Mouse (Mus musculus) MEL (cell line): ENCODE results near the gene Slc35c2. TPM values are rescaled to one million over a fixed set of nuclear protein-coding genes. Genes with fewer than 3 reads are reported as not detected.

ENCODE experiments used
- DNase-seq: peaks from one replicate; pipeline ENCODE4 v3.0.0; 2011; ENCODE audit warnings: low read depth, low spot score
- H3K27ac ChIP-seq: 2 replicates; pipeline ENCODE4 v1.5.1; 2012; ENCODE audit warnings: low read depth, mild to moderate bottlenecking, control low read depth, low read length, moderate library complexity; ENCODE audit not compliant: control insufficient read depth
- H3K27me3 ChIP-seq, 2 experiments: fragments of 150-350 bp in 1 of 2; sonication (generic) in 1 of 2; 2 replicates each; pipeline ENCODE4 v1.6.1; 2012; ENCODE audit warnings: low read length in 2 of 2, mild to moderate bottlenecking in 2 of 2, improper control_type of control experiment in 1 of 2, moderate library complexity in 1 of 2; ENCODE audit not compliant: insufficient read depth in 2 of 2, control insufficient read depth in 1 of 2
- H3K36me3 ChIP-seq, 2 experiments: 2 replicates each; pipeline ENCODE4 v1.6.1; 2012 to 2014; ENCODE audit warnings: low read length in 2 of 2, improper control_type of control experiment in 1 of 2, inconsistent platforms in 1 of 2, mild to moderate bottlenecking in 1 of 2; ENCODE audit not compliant: insufficient read depth in 2 of 2, control insufficient read depth in 1 of 2
- H3K4me1 ChIP-seq, 2 experiments: fragments of 150-350 bp in 1 of 2; sonication (generic) in 1 of 2; 2 replicates each; pipeline ENCODE4 v1.6.1; 2012; ENCODE audit warnings: low read length in 2 of 2, improper control_type of control experiment in 1 of 2, mild to moderate bottlenecking in 1 of 2; ENCODE audit not compliant: insufficient read depth in 2 of 2, control insufficient read depth in 1 of 2
- H3K4me3 ChIP-seq, 2 experiments: fragments of 150-350 bp in 1 of 2; sonication (generic) in 1 of 2; 2 replicates each; pipeline ENCODE4 v1.5.1; 2012; ENCODE audit warnings: low read depth in 2 of 2, low read length in 2 of 2, mild to moderate bottlenecking in 2 of 2, moderate library complexity in 2 of 2, control low read depth in 1 of 2, improper control_type of control experiment in 1 of 2; ENCODE audit not compliant: control insufficient read depth in 1 of 2, insufficient read depth in 1 of 2
- H3K79me2 ChIP-seq: 2 replicates; pipeline ENCODE4 v1.6.1; 2012; ENCODE audit warnings: mild to moderate bottlenecking, low read length, moderate library complexity; ENCODE audit not compliant: control insufficient read depth, poor library complexity, insufficient read depth
- H3K9ac ChIP-seq: 2 replicates; pipeline ENCODE4 v1.6.1; 2012; ENCODE audit warnings: low read depth, mild to moderate bottlenecking, control low read depth, low read length, moderate library complexity; ENCODE audit not compliant: control insufficient read depth, poor library complexity, severe bottlenecking
- H3K9me3 ChIP-seq: fragments of 150-350 bp; sonication (generic); replicated peaks from 2 replicates; pipeline ENCODE4 v1.6.1; 2012; ENCODE audit warnings: mild to moderate bottlenecking, low read length, improper control_type of control experiment, moderate library complexity; ENCODE audit not compliant: insufficient read depth
- BHLHE40 ChIP-seq: IDR thresholded peaks from 2 replicates; pipeline ENCODE4 v1.6.1; 2012; ENCODE audit warnings: low read depth, mild to moderate bottlenecking, inconsistent platforms, low read length, improper control_type of control experiment, borderline replicate concordance
- E2F4 ChIP-seq: IDR thresholded peaks from 2 replicates; pipeline ENCODE4 v1.6.1; 2011; ENCODE audit warnings: low read depth, low read length, improper control_type of control experiment, borderline replicate concordance
- ELF1 ChIP-seq: IDR thresholded peaks from 2 replicates; pipeline ENCODE4 v1.6.1; 2014; ENCODE audit warnings: low read depth, mild to moderate bottlenecking, inconsistent platforms, low read length, improper control_type of control experiment, moderate library complexity
- JUND ChIP-seq: IDR thresholded peaks from 2 replicates; pipeline ENCODE4 v1.6.1; 2011; ENCODE audit warnings: low read depth, mild to moderate bottlenecking, improper control_type of control experiment, low read length
- MAZ ChIP-seq: IDR thresholded peaks from 2 replicates; pipeline ENCODE4 v1.6.1; 2012; ENCODE audit warnings: low read depth, mild to moderate bottlenecking, inconsistent platforms, low read length, improper control_type of control experiment
- MXI1 ChIP-seq: IDR thresholded peaks from 2 replicates; pipeline ENCODE4 v1.6.1; 2011; ENCODE audit warnings: mild to moderate bottlenecking, low read depth, low read length, improper control_type of control experiment
- MYB ChIP-seq: IDR thresholded peaks from 2 replicates; pipeline ENCODE4 v1.6.1; 2011; ENCODE audit warnings: mild to moderate bottlenecking, low read depth, low read length, improper control_type of control experiment
- MYC ChIP-seq: IDR thresholded peaks from 2 replicates; pipeline ENCODE4 v1.6.1; 2011; ENCODE audit warnings: low read depth, mild to moderate bottlenecking, low read length, improper control_type of control experiment, moderate library complexity
- NRF1 ChIP-seq: IDR thresholded peaks from 2 replicates; pipeline ENCODE4 v1.6.1; 2014; ENCODE audit warnings: low read depth, mild to moderate bottlenecking, inconsistent platforms, low read length, improper control_type of control experiment, moderate library complexity; ENCODE audit not compliant: poor library complexity, insufficient read depth, severe bottlenecking
- POLR2A ChIP-seq, 2 experiments: IDR thresholded peaks; 2 replicates each; pipeline ENCODE4 v1.6.1; 2011 to 2012; ENCODE audit warnings: low read length in 2 of 2, mild to moderate bottlenecking in 2 of 2, control low read depth in 1 of 2, improper control_type of control experiment in 1 of 2, low read depth in 1 of 2, moderate library complexity in 1 of 2; ENCODE audit not compliant: control insufficient read depth in 1 of 2, insufficient read depth in 1 of 2, poor library complexity in 1 of 2
- POLR2AphosphoS5 ChIP-seq: IDR thresholded peaks from 2 replicates; pipeline ENCODE4 v1.6.1; 2012; ENCODE audit warnings: low read depth, borderline replicate concordance, mild to moderate bottlenecking, inconsistent platforms, low read length, moderate library complexity, mixed read lengths
- RCOR1 ChIP-seq: IDR thresholded peaks from 2 replicates; pipeline ENCODE4 v1.6.1; 2012; ENCODE audit warnings: low read depth, mild to moderate bottlenecking, inconsistent platforms, low read length, improper control_type of control experiment
- SIN3A ChIP-seq: IDR thresholded peaks from 2 replicates; pipeline ENCODE4 v1.6.1; 2012; ENCODE audit warnings: low read length, improper control_type of control experiment, inconsistent platforms
- TBP ChIP-seq: IDR thresholded peaks from 2 replicates; pipeline ENCODE4 v1.8.0; 2011; ENCODE audit warnings: low read depth, low read length, improper control_type of control experiment
- USF1 ChIP-seq: IDR thresholded peaks from 2 replicates; pipeline ENCODE4 v1.6.1; 2014; ENCODE audit warnings: low read depth, mild to moderate bottlenecking, inconsistent platforms, low read length, improper control_type of control experiment, moderate library complexity
- USF2 ChIP-seq, 2 experiments: IDR thresholded peaks; 2 replicates each; pipeline ENCODE4 v1.6.1; 2011 to 2012; ENCODE audit warnings: improper control_type of control experiment in 2 of 2, low read length in 2 of 2, borderline replicate concordance in 1 of 2, inconsistent platforms in 1 of 2, low read depth in 1 of 2, mild to moderate bottlenecking in 1 of 2; ENCODE audit not compliant: insufficient read depth in 1 of 2
- ZMIZ1 ChIP-seq: IDR thresholded peaks from 2 replicates; pipeline ENCODE4 v1.6.1; 2012; ENCODE audit warnings: low read depth, mild to moderate bottlenecking, inconsistent platforms, low read length, improper control_type of control experiment, moderate library complexity
- ZNF384 ChIP-seq: IDR thresholded peaks from 2 replicates; pipeline ENCODE4 v1.6.1; 2012; ENCODE audit warnings: low read depth, mild to moderate bottlenecking, inconsistent platforms, low read length, improper control_type of control experiment
- polyA plus RNA-seq, 2 experiments: library from polyadenylated mRNA; stranded (reverse) in 1 of 2; unstranded in 1 of 2; fragments of >175 nt in 1 of 2; fragments of >200 nt in 1 of 2; gene quantifications; 2 replicates each; pipeline versions ENCODE4 v1.2.1 to v1.2.4; 2012; ENCODE audit warnings: low replicate concordance in 2 of 2, low read depth in 1 of 2; ENCODE audit not compliant: insufficient read length in 2 of 2, insufficient read depth in 1 of 2, missing spikeins in 1 of 2
- total RNA-seq: library from RNA; depleted of rRNA; stranded (reverse); fragments of 300-350 nt; gene quantifications from 2 replicates; pipeline ENCODE4 v1.2.3, GENCODE M21; 2012

Gene Slc35c2
- total and polyA plus RNA-seq, 3 experiments: 64.9 to 121 TPM; not detected in 1

DNA sequence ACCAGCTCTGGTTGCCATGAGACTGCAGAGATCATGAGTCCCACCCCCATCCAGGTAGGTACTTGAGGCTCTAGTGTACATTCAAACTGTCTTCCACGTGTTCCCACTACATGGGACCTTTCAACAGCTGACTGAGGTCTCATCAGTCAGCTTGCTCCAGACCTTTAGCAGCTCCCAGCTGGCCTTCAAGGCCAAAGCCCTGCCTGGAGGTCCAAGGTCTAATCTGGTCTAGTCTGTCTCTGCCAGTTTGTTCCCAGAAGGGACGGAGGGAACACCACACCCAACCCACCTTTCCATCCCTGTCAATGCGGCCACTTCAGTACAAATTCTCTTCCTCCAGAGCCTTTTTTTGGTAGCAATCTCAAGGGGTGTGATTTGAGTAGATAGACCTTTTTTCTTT is 4.0 kb downstream of the Slc35c2 start:
- no peak for TF ChIP-seq E2F4
- no peak for TF ChIP-seq RCOR1
- TF ChIP-seq USF2 (IDR thresholded peaks at IDR 0.05; ENCODE audit: borderline replicate concordance in 1 of 2, insufficient read depth in 1 of 2, low read depth in 1 of 2, low read length in 2 of 2): no peak
- TF ChIP-seq POLR2AphosphoS5: no peak
- TF ChIP-seq ZNF384: no peak
- TF ChIP-seq MAZ: no peak
- no peak for TF ChIP-seq MYC
- no peak for TF ChIP-seq USF1
- TF ChIP-seq TBP: no peak
- no peak for TF ChIP-seq SIN3A
- no peak for TF ChIP-seq ZMIZ1
- TF ChIP-seq MYB: no peak
- no peak for TF ChIP-seq POLR2A (IDR thresholded peaks at IDR 0.05; ENCODE audit: control insufficient read depth in 1 of 2, insufficient read depth in 1 of 2, low read depth in 1 of 2, low read length in 2 of 2, poor library complexity in 1 of 2)
- no peak for TF ChIP-seq JUND
- TF ChIP-seq NRF1: no peak
- no peak for TF ChIP-seq BHLHE40
- TF ChIP-seq MXI1: no peak
- Histone ChIP-seq H3K27me3 (no peaks in the 10 kb centered on the region), H3K27ac (no peak overlapping the region), H3K9ac (no peak overlapping the region), H3K4me1 (peaks cover 3 to 22% of the 10 kb centered on the region in 2 experiments), H3K79me2 (peaks cover 7% of the 10 kb centered on the region; the same call in 1 of the 2 replicates), H3K9me3 (no peaks in the 10 kb centered on the region), H3K4me3 (no peak overlapping the region), H3K36me3 (peaks cover 0 to 2% of the 10 kb centered on the region in 2 experiments; a peak in 2 of 4 replicates)
- DNase-seq: no peak

DNA sequence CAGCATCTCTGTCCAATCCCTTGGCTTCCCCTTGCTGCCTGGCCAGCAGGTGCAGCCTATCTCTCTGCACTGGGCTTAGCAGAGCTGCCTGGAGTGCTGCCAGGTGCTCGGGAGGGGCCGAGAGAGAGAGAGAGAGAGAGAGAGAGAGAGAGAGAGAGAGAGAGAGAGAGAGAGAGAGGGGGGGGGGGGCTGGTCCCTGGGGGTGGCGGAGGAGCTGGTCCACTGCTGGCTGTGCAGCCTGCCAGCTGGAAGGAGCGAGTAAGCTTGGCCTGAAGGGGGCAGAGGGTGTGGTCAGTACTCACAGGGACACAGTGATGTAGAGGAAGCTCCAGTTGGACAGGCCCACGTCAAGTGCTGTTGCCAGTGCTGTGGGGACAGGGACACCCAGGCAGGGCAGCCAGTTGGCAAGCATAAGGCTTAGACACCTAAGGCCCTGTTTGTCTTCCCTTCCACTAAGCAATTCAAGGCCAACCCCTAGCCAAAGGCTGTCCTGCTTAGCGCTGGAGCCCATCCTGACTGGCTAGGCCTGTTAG is 5.8 kb downstream of the Slc35c2 start:
- peak; percentile 22 for DNase-seq

More for the DNA sequence above, 5.8 kb downstream of the Slc35c2 start:
- peaks cover 0 to 17% of the 10 kb centered on the region in 2 experiments; a peak in 2 of 4 replicates for H3K4me1 ChIP-seq
- peaks cover 0 to 2% of the 10 kb centered on the region in 2 experiments; a peak in 2 of 4 replicates for H3K36me3 ChIP-seq
- no peak overlapping the region for H3K9ac ChIP-seq
- no peak overlapping the region for H3K4me3 ChIP-seq
- 0 out of 2 replicates have a peak, but pooled peaks cover 4% of the 10 kb centered on the region for H3K79me2 ChIP-seq
- H3K27ac ChIP-seq: no peak overlapping the region
- no peaks in the 10 kb centered on the region for H3K27me3 ChIP-seq
- H3K9me3 ChIP-seq: no peaks in the 10 kb centered on the region
- no peak for TF ChIP-seq USF1
- no peak for TF ChIP-seq POLR2A (IDR thresholded peaks at IDR 0.05; ENCODE audit: control insufficient read depth in 1 of 2, insufficient read depth in 1 of 2, low read depth in 1 of 2, low read length in 2 of 2, poor library complexity in 1 of 2)
- no peak for TF ChIP-seq ELF1
